Mouse (Mus musculus) right cerebral cortex, postnatal 36 days (tissue): ENCODE results near the gene Trappc5.
A peak's percentile ranks its signal among the peaks of the same experiment; 100 is the strongest.

Source experiments
- DNase-seq, 2 experiments: peaks; one replicate each; pipeline ENCODE4 v3.0.0; 2022; ENCODE audit warnings: low spot score in 2 of 2, mixed read lengths in 1 of 2

The Trappc5 gene

GRCm38 (mm10) chr8:3676993-3677579, 987 bp downstream of the Trappc5 start:
- no peak for DNase-seq

DNA sequence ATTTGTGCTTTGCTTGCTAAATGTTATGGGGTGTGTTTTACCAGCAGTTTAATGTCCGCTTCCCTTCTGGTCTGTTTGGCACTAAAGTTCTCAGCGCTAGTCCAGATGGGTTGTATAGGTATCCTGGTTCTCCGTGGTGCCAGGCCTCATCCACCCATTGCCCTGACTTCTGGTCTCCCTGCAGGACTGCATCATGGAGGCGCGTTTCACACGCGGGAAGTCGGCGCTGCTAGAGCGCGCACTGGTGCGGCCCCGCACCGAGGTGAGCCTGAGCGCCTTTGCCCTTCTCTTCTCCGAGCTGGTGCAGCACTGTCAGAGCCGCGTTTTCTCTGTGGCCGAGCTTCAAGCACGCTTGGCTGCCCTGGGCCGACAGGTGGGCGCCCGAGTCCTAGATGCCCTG, 2.7 kb downstream of the Trappc5 start:
- no peak for DNase-seq

- no peak for DNase-seq
These were observed 3.1 kb downstream of the Trappc5 start for GRCm38 (mm10) chr8:3679236-3679635.

DNA sequence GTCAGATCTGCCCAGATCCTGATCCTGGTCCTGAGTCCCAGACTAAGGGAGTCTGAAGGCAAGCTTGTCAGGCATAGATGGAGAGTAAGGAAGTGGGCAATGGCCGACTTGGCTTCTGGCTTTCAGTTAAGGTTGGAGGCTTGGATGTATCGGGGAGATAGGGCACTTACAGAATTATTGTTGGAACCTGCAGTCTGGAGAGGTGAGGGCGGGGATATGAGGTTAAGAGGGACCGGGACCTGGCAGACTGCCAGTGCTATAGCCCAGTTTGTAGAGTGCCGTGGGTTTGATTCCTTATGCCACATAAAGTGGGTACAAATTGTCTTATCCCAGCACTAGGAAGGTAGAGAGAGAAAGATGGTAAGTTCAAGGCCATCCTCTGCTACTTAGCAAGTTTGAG, 3.6 kb downstream of the Trappc5 start:
- no peak for DNase-seq

DNA sequence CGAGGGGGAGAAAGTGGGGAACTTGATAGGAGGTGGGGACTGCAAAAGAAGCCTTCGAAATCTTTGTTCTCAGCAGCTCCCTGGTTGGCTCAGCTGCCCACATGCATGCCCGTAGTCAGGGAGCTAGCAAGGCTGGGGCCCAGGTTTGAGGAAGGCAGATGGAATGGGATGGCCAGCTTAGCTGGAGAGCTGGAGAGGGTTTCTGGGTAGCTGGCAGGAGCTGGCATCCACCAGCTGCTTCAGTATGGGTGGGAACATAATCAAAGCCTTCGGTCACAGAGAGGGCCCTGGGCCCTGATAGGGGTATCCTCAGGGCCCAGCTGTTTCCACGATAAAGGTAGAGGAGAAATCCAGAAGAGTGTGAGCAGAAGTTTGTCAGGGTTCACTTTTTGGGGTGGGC, 6.3 kb downstream of the Trappc5 start:
- DNase-seq: no peak

- DNase-seq: no peak
These were observed 7.5 kb downstream of the Trappc5 start for GRCm38 (mm10) chr8:3683408-3684176.

DNA sequence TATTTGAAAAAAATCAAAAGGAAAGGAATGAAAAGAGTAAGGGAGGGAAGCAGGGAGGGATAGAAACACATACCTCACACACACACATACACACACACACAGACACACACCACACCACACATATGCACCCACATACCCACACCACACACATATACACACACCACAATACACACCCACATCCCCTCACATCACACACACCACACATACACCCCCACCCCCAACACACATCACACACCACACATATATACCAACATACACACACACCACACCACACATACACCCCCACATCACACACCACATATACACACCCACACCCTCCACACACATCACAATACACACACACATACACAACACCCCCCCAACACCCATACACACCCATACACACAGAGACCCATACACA, 8.4 kb downstream of the Trappc5 start:
- no peak for DNase-seq

GRCm38 (mm10) chr8:3685422-3685821, 9.3 kb downstream of the Trappc5 start:
- no peak for DNase-seq

DNA sequence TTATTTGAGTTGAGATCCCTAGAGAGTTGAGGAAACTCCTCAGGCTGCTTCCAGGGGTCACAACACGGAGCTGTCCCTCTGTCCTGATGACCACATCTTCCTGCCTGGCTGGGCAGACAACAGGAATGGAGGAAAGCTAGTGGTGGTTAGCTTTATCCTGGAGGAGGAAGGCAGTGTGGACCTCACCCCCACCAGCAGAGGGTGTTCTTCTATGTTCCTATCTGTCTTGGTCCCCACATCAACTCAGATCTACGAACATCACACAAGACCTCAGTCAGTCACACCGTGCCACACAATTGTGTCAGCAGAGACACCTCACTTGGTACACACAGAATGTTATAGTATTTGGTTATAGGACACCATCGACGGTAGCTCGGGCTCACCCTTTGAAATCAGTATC, 11.4 kb downstream of the Trappc5 start:
- DNase-seq: no peak

- no peak for DNase-seq
These were observed 14.7 kb downstream of the Trappc5 start for GRCm38 (mm10) chr8:3690774-3691173.

GRCm38 (mm10) chr8:3694121-3694520, 18.0 kb downstream of the Trappc5 start, which contains the start of gene Fcer2a:
Gene Fcer2a, minus strand, starts transcription at chr8:3694175.
- no peak for DNase-seq

- no peak for DNase-seq
These were observed 25.4 kb downstream of the Trappc5 start for GRCm38 (mm10) chr8:3701491-3701890.

GRCm38 (mm10) chr8:3705711-3706110, 29.6 kb downstream of the Trappc5 start:
- no peak for DNase-seq

GRCm38 (mm10) chr8:3707611-3708010, 31.5 kb downstream of the Trappc5 start:
- no peak for DNase-seq

DNA sequence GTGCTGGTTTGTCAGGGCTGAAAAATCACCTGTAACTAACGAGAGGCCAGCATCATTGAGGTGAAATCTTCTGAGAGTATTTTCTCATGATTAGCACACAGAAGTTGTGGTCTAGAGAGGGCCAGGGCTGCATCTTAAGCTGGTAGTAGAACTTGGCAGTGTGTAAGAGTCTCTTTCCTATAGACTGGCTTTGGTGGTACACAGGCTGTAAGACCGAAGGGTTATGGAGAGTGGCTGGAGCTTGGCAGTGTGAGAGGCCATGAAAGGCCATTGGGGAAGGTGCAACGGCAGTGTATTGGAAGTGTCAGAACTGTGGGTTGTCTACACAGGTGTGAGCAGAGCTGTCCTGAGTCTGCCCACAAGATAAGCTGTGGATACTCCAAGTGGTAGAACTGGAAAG, 34.2 kb downstream of the Trappc5 start:
- no peak for DNase-seq

DNA sequence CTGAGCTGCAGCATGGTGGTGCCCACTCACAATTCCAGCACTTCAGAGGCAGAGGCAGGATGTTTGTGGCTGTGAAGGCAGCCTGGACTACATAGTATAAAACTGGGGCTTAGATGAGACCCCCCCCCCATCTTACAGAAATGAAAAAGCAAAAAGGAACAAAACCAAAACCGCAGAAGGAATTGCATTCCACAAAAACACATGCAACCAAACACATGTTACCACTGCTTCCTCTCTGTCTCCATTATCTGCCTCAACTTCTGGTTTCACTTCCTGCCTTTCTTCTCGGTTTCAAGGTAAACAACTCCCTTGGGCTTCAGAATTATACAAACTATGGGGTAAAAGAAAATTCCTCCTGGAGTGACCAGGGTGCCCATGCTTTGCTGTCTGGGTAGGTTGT, 35.5 kb downstream of the Trappc5 start:
- no peak for DNase-seq

- DNase-seq: no peak
These were observed 41.3 kb downstream of the Trappc5 start for GRCm38 (mm10) chr8:3717321-3717954.

DNA sequence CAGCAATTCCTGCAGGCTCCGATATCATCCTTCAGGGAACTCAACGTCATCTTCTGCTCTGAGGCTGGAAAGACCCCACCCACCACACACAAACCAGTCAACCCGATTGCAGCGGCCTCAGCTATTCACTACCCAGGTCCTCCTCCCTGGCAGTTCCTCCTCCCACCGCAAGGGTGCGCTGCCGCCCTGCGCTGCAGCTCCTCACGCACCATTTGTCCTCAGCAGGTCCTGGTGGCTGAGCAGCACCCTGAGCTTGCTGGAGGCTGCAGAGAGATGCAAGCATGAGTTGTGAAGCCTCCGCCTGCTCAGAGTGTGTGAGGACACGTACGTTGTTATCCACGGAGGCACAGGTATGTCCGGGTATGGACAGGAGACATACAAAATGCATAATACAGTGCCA, 42.5 kb downstream of the Trappc5 start:
- DNase-seq: peak; percentile 26 to 51

- no peak for DNase-seq
These were observed 44.5 kb downstream of the Trappc5 start, which contains the start of gene Clec4g for GRCm38 (mm10) chr8:3720551-3720950. Gene Clec4g, minus strand, starts transcription at chr8:3720651.

DNA sequence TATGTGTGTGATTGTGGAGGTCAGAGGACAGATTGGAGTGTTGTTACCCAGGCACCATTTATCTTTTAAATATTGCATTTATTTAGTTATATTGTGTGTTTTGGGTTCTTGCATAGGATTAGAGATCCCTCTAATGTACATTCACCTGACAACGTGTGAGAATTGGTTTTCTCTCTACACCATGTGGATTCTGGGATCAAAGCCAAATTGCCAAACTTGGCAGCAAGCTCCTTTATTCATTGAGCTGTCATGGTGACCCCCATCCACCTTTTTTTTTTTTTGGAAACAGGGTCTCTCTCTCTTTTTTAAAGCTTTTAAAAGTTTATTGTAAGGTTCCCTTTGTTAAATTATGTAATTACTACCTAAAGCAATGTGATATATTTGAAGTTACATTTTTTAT, 44.9 kb downstream of the Trappc5 start:
- DNase-seq: no peak
